Mouse (Mus musculus) liver, adult (tissue): ENCODE measurements around the gene Pdha2.

Experiments
- GATA4 ChIP-seq: IDR thresholded peaks from 2 replicates; pipeline ENCODE4 v1.6.1; 2014; ENCODE audit warnings: mild to moderate bottlenecking, low read length; ENCODE audit not compliant: insufficient replicate concordance

Gene Pdha2

DNA sequence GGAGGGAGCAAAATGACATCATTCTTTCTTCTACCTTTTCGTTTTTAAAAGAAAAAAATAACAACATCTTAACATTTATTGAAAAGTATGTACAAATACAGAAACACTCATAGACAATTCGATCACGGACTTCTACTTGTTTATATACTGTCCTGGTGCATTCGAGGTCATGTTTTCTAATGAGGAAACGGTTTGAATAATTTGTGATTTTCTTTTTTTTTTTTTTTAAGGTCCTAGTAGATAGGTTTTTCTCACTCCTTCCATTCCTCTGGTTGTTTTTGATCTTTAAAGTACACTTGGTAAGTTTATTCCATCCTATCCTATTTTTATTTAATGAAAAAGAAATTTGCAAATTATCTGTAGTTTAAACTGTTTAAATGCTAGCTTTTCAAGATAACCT is at the start of gene Pdha2:
Gene Pdha2, minus strand, starts transcription at position 101 of the 400 bp plus-strand sequence.
- no peak for TF ChIP-seq GATA4

- TF ChIP-seq GATA4, result no peak
These were observed 48.4 kb upstream of the Pdha2 start for GRCm38 (mm10) chr3:141260518-141260917.

- no peak for TF ChIP-seq GATA4
These were observed 39.3 kb upstream of the Pdha2 start for GRCm38 (mm10) chr3:141251440-141251839.

DNA sequence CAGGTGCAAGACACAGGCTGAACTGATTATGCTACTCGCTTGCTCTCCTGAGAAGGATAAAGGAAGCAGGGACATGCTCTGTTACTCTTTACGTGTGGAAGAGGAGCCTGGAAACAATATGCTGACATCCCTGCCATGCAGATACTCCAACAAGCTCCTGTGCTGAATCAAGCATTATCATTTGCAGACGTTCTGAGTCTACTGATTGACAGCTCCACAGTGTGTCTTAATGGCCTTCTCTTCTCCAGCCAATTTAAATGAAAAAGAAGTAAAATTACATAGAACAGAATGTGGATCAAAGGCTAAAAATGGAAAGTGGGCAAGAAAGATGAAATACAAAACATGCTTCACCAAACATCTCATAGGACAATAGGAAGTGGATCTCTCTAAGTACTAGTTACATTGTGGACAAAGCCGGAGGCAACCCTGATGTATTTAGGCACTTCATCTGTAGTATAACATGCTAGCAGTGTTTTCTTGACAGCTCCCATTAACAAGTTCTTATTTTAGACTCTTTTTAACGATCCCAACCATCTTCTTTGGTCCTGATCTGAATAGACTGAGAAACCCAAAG is 32.7 kb upstream of the Pdha2 start:
- no peak for TF ChIP-seq GATA4

DNA sequence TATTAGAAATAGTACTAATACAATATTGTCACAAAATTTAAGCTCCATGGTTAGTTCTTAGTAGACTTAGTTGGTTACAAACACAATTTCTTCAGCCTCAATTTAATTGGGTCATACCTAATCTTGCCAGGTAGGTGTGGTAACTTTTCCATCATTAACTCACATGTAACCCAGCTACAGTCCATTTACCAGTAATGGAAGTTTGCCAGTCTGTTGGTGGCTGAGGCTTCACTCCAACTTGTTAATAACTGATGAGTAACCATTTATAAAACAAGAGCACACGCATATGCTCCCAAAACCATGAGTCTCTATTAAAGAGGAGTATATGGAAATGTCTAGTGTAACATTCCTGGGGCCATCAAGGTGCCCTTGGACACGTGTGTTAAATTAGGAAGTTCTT is 25.9 kb upstream of the Pdha2 start:
- TF ChIP-seq GATA4, result no peak

- TF ChIP-seq GATA4, result no peak
These were observed 17.0 kb upstream of the Pdha2 start for GRCm38 (mm10) chr3:141229148-141229547.

GRCm38 (mm10) chr3:141222339-141222738 is 10.2 kb upstream of the Pdha2 start:
- TF ChIP-seq GATA4, result no peak

DNA sequence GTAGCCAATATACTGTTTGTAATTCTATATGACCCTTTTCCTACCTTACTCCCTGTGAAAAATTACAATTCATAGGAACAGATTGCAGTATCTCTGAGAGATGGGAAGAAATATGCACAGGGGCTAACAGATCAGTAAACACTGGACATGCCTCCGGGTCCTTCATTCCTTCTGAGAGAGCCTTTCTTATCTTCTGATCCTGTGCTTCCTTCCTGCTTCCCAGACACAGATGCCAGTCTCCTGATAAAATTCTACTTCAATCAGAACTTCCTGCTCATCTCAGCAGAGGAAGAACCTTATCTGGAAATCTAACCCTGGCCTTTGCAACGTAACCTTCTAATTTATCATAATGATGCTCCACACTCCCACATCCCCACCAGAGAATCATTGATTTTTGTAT is 6.4 kb upstream of the Pdha2 start:
- TF ChIP-seq GATA4, result no peak

- no peak for TF ChIP-seq GATA4
These were observed 4.8 kb upstream of the Pdha2 start for GRCm38 (mm10) chr3:141216999-141217398.

DNA sequence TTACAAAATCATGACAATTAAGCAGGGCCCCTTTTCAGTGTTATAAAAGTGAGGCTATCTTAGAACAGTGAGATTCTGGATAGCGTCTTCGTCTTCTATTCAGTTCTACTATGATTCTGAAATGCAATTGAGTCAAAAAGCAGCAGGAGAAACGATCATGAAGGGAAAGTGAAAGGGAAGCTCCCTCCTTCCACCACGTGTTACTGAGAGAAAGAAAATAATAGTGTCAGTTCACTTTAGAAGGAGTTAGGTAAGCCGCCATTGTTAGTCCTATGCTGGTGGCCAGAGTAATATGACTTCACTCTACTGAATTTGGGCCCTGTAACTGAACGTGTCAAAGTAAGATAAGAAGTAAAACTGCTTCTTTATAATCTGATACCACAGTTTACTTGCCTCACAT is 4.1 kb upstream of the Pdha2 start:
- TF ChIP-seq GATA4, result no peak

DNA sequence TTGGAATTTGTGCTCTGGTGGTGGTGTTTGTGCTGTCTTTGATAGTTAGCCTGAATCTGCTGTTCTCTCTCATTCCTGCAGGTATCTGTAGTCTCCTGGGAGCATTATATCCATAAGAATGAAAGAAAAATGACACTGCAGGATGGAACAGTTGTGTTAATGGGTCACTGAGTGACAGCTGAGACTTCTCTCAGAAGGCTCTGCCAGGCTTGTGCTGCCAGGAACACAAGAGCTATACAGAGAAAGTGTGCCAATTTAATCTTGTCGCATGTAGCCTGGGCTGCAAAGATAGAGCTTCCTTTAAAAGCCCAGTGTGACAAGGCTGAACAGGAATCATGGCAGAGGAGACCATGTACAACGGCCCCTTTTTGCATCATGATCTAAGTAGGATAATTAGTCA is 2.6 kb upstream of the Pdha2 start:
- TF ChIP-seq GATA4, result no peak

DNA sequence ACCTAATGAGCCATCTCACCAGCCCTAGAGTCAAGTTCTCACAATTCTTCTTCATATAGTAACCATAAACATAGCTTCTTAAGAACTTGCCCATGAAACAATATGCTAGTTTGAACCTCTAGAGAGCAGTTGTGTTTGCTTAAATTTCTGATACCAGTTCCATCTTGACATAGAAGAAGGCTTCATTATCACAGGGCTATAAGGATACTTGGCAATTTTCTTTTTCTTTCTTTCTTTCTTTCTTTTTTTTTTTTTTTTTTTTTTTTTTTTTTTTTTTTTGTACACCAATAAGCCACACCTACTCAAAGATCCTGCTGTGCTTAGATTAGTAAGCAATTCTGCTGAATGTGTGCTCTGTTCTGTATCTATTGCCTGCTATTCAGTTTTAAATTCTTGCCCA is 2.0 kb upstream of the Pdha2 start:
- no peak for TF ChIP-seq GATA4

- TF ChIP-seq GATA4, result no peak
These were observed 511 bp downstream of the Pdha2 start for GRCm38 (mm10) chr3:141211644-141212043.

DNA sequence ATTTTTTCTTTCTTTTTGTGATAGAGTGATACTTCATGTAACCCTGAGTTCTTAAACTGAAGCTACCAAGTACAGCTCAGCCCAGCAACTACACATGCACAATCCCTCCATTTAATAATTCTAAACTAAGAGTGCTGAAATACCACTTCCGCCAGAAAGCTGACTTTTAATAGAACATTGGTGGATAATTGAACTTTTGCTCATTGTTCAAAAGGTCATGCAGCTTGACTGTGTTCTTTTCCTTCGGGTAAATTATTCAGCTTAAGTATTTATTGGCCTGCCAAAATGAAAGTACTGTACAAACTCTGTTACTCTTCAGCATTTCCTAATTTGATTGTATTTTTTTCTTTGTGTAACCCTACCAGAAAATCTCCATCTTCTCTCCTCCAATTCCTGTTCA is 10.4 kb downstream of the Pdha2 start:
- TF ChIP-seq GATA4, result no peak

- TF ChIP-seq GATA4, result no peak
These were observed 14.8 kb downstream of the Pdha2 start for GRCm38 (mm10) chr3:141197308-141197861.

DNA sequence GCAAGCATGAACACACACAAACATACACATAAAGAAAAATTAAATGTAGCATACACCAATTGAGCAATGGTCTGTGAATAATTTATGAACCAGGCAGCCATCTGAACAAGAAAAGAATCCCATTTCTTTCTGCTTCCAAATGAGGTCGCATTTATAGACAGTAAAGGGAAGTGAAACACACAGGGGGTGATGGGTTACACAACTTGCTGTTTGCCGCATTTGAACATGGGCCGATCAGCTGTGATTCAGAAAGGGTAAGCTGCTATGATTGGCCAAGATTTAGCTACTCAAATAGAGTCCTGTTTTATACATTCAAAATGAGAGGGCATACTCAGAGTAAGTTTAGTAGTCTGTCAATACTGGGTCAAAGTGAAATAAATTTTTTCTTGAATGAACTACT is 20.5 kb downstream of the Pdha2 start:
- TF ChIP-seq GATA4, result no peak

DNA sequence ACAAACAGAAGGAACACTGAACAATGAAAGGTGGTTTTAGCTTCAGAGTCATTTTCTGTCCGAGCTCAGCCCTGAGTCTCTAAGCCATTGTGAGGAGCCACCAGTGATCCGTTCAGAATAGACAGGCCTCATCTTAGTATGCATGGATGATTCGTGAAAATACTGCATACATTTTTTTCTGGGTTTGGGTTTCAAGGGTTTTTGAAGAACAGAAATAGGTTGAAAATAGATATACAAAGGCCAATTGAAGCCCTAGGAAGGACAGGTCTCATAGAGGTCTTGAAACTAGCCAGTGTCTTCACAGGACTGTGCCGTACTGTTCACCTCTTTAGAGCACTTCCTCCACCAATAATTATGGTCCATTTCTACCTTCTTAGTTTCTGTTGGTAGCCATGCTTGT is 21.7 kb downstream of the Pdha2 start:
- TF ChIP-seq GATA4, result no peak

GRCm38 (mm10) chr3:141160986-141161385 is 51.2 kb downstream of the Pdha2 start:
- no peak for TF ChIP-seq GATA4
